Mouse (Mus musculus) embryonic stem cell, embryonic (primary cell): ENCODE results near the gene Kmo.

Source experiments
- CTCF ChIA-PET, 4 experiments: fragments of 300-600 bp in 2 of 4; fragments of 350-600 bp in 2 of 4; sonication (Branson Sonifier 250); formaldehyde crosslinking; loops; one replicate each; lab custom pipeline; 2022; ENCODE audit warnings: inconsistent platforms in 2 of 4; lab: Charles Lee
- POLR2A ChIA-PET, 4 experiments: fragments of 300-600 bp in 2 of 4; fragments of 350-600 bp in 2 of 4; sonication (Branson Sonifier 250); formaldehyde crosslinking; loops; one replicate each; lab custom pipeline; 2022; ENCODE audit warnings: antibody characterized with exemption in 4 of 4, inconsistent platforms in 1 of 4; lab: Charles Lee

Gene Kmo

GRCm38 (mm10) chr1:175673563-175674325, 53.6 kb downstream of the Kmo start:
- ChIA-PET CTCF (interaction anchor here in 1 of 4 experiments (0.5 kb wide), 1 partner anchor 1640 kb away, joined by 3 read pairs; no protein-coding TSS in a partner anchor), POLR2A (interaction anchor here in 2 of 4 experiments (0.9 to 1.1 kb wide), 3 partner anchors 19 to 26 kb away, joined by 3 to 4 read pairs (median 4); partner anchors contain the start of genes Chml (in 2 of the 2) and Opn3 (in 2 of the 2))

GRCm38 (mm10) chr1:175675116-175675515, 54.9 kb downstream of the Kmo start:
- ChIA-PET POLR2A (interaction anchor here in 1 of 4 experiments (0.6 kb wide), 1 partner anchor 688 kb away, joined by 3 read pairs; no protein-coding TSS in a partner anchor), CTCF (no interaction called here)

- ChIA-PET CTCF (no interaction called here), POLR2A (interaction anchor here in 2 of 4 experiments (1.3 to 1.9 kb wide), 3 partner anchors 8 to 15 kb away, joined by 3 to 8 read pairs (median 3); partner anchors contain the start of genes Chml (in 1 of the 2) and Opn3 (in 1 of the 2))
Observed at GRCm38 (mm10) chr1:175677459-175677858, 57.3 kb downstream of the Kmo start.

DNA sequence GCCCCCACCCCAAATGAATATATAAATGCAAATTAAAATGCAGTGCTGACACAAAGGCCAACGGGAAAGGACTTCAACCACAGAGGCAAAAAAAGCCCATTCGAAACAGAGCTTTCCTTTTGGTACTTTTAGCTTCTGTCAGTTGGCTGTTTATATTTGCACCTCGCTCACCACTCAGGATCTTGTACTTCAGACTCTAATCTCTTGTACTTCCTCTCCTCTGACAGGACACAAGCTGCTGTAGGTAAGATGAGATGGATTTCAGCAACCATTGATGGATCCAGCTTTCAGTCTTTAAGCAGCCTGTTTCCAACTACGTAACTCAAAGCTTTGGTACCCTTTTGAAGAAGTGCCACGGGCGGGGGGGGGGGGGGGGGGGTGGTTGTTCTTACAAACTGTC, 60.8 kb downstream of the Kmo start:
- POLR2A ChIA-PET = interaction anchor here in 2 of 4 experiments (0.6 to 1.4 kb wide), 5 partner anchors 12 to 1849 kb away, joined by 3 to 10 read pairs (median 4); partner anchors contain the start of genes Chml (in 2 of the 2) and Opn3 (in 2 of the 2)
- CTCF ChIA-PET = no interaction called here

- POLR2A ChIA-PET = interaction anchor here in 3 of 4 experiments (0.6 to 2.2 kb wide), 8 partner anchors 8 to 216 kb away, joined by 3 to 13 read pairs (median 5); partner anchors contain the start of gene Fh1 (in 1 of the 3)
- CTCF ChIA-PET = no interaction called here
Observed at GRCm38 (mm10) chr1:175691686-175692245, 71.6 kb downstream of the Kmo start.

DNA sequence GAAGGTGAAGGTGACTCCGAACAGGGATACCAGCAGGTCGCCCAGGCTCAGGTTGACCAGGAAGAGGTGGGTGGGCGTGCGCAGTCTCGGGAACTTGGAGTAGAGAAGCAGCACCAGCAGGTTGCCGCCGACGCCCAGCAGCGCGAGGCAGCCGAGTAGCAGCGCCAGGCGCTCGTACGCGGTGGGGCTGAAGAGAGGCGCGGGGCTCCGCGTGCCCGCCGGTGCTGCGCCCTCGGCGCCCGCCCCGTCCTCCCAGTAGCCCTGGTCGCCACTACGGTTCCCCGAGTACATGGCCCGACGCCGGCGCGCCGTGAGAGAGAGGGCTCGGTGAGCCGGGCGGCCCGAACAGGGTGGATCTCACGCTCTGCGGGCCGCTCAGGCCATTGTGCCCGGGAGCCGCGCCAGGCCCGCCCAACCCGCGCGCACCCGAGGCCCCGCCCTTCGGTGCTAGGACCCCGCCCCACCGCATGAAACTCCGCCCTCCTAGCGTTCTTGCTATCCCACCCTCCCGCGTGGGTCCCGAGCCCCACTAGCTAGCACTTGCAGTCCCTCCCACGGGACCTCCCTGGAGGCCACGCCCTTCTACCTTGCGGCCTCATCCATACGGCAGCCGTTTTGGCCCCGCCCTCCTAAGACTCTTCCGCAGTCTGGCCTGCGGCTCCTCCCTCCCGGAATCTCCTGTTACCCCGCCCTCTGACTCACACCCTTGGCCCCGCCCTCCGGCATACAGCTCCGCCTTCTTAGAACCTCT, 72.2 kb downstream of the Kmo start, which contains the start of the genes Opn3 and Chml:
Gene Opn3 (minus strand): TSS at position 531 of the 751 bp plus-strand sequence.
Gene Chml (minus strand): TSS at position 656 of the 751 bp plus-strand sequence.
- CTCF ChIA-PET = interaction anchor here in 1 of 4 experiments (1.0 kb wide), 1 partner anchor 232 kb away, joined by 3 read pairs; no protein-coding TSS in a partner anchor
- POLR2A ChIA-PET = interaction anchor here in 3 of 4 experiments (0.6 to 2.3 kb wide), 38 partner anchors 8 to 1122 kb away, joined by 3 to 22 read pairs (median 3); partner anchors contain the start of genes Fh1 (in 2 of the 3), Cep170 (in 1 of the 3) and Sdccag8 (in 1 of the 3)

DNA sequence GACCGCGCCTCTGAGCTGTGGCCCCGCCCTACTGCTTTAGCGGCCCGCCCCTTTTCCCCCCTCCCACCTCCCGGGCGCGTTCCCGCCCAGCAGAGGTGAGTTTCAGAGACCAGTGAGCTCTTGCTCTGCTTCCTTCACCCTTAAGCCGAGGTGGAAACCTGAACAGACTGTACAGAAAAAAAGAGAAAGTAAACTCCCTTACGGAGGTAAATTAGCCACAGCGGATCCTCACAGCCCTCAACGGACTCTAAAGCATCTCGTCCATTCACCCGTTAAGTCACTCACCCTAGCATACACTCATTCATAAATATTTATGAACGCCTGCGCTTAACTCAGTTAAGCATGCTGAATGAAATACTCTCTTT, 72.8 kb downstream of the Kmo start:
- CTCF ChIA-PET = interaction anchor here in 1 of 4 experiments (1.0 kb wide), 1 partner anchor 231 kb away, joined by 3 read pairs; no protein-coding TSS in a partner anchor
- POLR2A ChIA-PET = interaction anchor here (0.6 to 2.3 kb wide), 39 partner anchors 8 to 1122 kb away, joined by 3 to 22 read pairs (median 3); partner anchors contain the start of genes Fh1 (in 2 of the 4), Cep170 (in 1 of the 4) and Sdccag8 (in 1 of the 4)

- ChIA-PET POLR2A (interaction anchor here in 3 of 4 experiments (0.7 to 2.3 kb wide), 30 partner anchors 8 to 1121 kb away, joined by 3 to 22 read pairs (median 3); partner anchors contain the start of genes Fh1 (in 2 of the 3), Cep170 (in 1 of the 3) and Sdccag8 (in 1 of the 3)), CTCF (interaction anchor here in 1 of 4 experiments (1.0 kb wide), 1 partner anchor 230 kb away, joined by 3 read pairs; no protein-coding TSS in a partner anchor)
Observed at GRCm38 (mm10) chr1:175693429-175693960, 73.3 kb downstream of the Kmo start.

DNA sequence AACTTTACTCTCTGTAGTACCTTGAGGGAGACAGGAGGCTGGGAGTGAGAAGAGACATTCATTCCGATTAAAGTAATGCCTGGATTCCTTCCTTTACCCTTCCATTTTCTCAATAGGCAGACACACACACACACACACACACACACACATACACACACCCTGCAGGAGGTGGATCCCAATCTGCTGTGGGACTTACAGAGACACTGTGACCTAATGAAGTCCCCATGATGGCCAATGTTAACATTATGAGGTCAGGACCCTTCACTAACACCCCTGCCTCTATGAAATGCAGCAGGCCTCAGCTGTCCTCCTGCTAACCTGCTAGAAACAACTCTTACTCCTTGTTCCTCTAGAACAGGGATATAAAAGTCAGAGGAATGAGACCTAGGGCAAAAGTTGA, 78.1 kb downstream of the Kmo start, which contains the start of gene Wdr64:
Gene Wdr64 (plus strand): TSS at position 301 of the 400 bp plus-strand sequence.
- POLR2A ChIA-PET = no interaction called here
- CTCF ChIA-PET = no interaction called here

DNA sequence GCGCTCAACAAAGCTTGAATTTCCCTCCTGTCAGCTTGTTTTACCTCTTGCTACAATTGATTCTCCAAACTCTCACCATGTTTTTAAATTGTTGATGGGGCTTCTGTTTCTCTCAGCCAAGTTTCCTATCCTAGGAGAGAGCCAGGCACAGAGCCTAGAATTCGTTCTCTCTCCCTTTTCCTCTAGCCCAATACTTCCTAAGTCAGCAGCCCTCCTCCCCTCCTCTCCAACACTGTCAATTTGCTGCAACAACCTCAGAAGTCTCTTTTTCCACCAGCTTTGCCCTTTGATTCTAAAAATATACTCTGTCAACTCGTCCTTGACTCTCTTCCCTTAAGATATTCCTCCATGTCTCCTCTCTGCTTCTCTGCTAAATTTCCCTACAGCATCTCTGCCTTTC, 79.2 kb downstream of the Kmo start:
- CTCF ChIA-PET = interaction anchor here in 1 of 4 experiments (0.7 kb wide), 1 partner anchor 68 kb away, joined by 10 read pairs; no protein-coding TSS in a partner anchor
- POLR2A ChIA-PET = interaction anchor here in 3 of 4 experiments (0.6 to 3.8 kb wide), 7 partner anchors 7 to 1387 kb away, joined by 3 to 21 read pairs (median 6); partner anchors contain the start of gene Opn3 (in 1 of the 3)

- ChIA-PET CTCF (interaction anchor here in 2 of 4 experiments (0.6 to 0.7 kb wide), 2 partner anchors 10 to 68 kb away, joined by 3 to 10 read pairs; no protein-coding TSS in a partner anchor), POLR2A (interaction anchor here (0.6 to 3.8 kb wide), 9 partner anchors 8 to 1387 kb away, joined by 3 to 21 read pairs (median 4); partner anchors contain the start of gene Opn3 (in 1 of the 4))
Observed at GRCm38 (mm10) chr1:175699796-175700195, 79.6 kb downstream of the Kmo start.

- ChIA-PET CTCF (no interaction called here), POLR2A (interaction anchor here in 2 of 4 experiments (0.8 to 3.8 kb wide), 4 partner anchors 8 to 11 kb away, joined by 3 to 21 read pairs (median 4); partner anchors contain the start of genes Chml (in 2 of the 2) and Opn3 (in 2 of the 2))
Observed at GRCm38 (mm10) chr1:175701145-175701544, 81.0 kb downstream of the Kmo start.

- CTCF ChIA-PET = no interaction called here
- POLR2A ChIA-PET = interaction anchor here in 2 of 4 experiments (1.0 to 1.1 kb wide), 2 partner anchors 15 kb away, joined by 3 read pairs; partner anchors contain the start of genes Chml (in 2 of the 2) and Opn3 (in 2 of the 2)
Observed at GRCm38 (mm10) chr1:175707599-175707998, 87.4 kb downstream of the Kmo start.

GRCm38 (mm10) chr1:175708013-175708412, 87.8 kb downstream of the Kmo start:
- POLR2A ChIA-PET = interaction anchor here in 1 of 4 experiments (1.1 kb wide), 1 partner anchor 15 kb away, joined by 3 read pairs; the partner anchor contains the start of genes Chml and Opn3
- CTCF ChIA-PET = no interaction called here
